Mouse (Mus musculus) midbrain, embryonic 11.5 days (tissue): ENCODE measurements at regions not wholly inside any gene's neighbourhood (a gene's known extent, or its start where the extent isn't known, plus 50 kb on each side); places are given as distances from the start of the nearest gene placed in this dataset.
A peak's percentile ranks its signal among the peaks of the same experiment; 100 is the strongest.

Source experiments
- ATAC-seq: fragments of 200-750 bp; cut with Nextera tagmentation; 2 replicates; pipeline ENCODE4 v1.8.0; 2017; ENCODE audit warnings: moderate TSS enrichment, moderate library complexity; ENCODE audit not compliant: low FRiP score
- DNase-seq: peaks from one replicate; pipeline ENCODE4 v3.0.0; 2015; ENCODE audit warnings: low spot score; ENCODE audit errors: missing footprints
- H3K27ac ChIP-seq: fragments of 300-500 bp; sonication (generic); 2 replicates; pipeline ENCODE4 v1.5.1; 2014; ENCODE audit warnings: low read depth, low read length
- H3K27me3 ChIP-seq: fragments of 300-500 bp; sonication (generic); 2 replicates; pipeline ENCODE4 v1.6.1; 2014; ENCODE audit warnings: mild to moderate bottlenecking, low read length, moderate library complexity, mixed read lengths; ENCODE audit not compliant: control insufficient read depth, insufficient read depth
- H3K36me3 ChIP-seq: fragments of 300-500 bp; sonication (generic); 2 replicates; pipeline ENCODE4 v1.6.1; 2014; ENCODE audit warnings: mild to moderate bottlenecking, low read length, moderate library complexity, mixed read lengths; ENCODE audit not compliant: control insufficient read depth, insufficient read depth
- H3K4me1 ChIP-seq: fragments of 300-500 bp; sonication (generic); 2 replicates; pipeline ENCODE4 v1.6.1; 2014; ENCODE audit warnings: low read length; ENCODE audit not compliant: control insufficient read depth, insufficient read depth
- H3K4me2 ChIP-seq: fragments of 300-500 bp; sonication (generic); 2 replicates; pipeline ENCODE4 v1.6.1; 2014; ENCODE audit warnings: mild to moderate bottlenecking, moderate library complexity
- H3K4me3 ChIP-seq: fragments of 300-500 bp; sonication (generic); 2 replicates; pipeline ENCODE4 v1.5.1; 2014; ENCODE audit warnings: low read depth, low read length
- H3K9ac ChIP-seq: fragments of 300-500 bp; sonication (generic); 2 replicates; pipeline ENCODE4 v1.6.1; 2014; ENCODE audit warnings: low read length
- H3K9me3 ChIP-seq: fragments of 300-500 bp; sonication (generic); 2 replicates; pipeline ENCODE4 v1.6.1; 2016; ENCODE audit warnings: low read length; ENCODE audit not compliant: control insufficient read depth
- WGBS: fragments of 180-500 bp; shearing (Covaris S2); extraction: QIAGEN DNeasy Blood & Tissue Kit; methylation state at CpG from one replicate; pipeline ENCODE4 v1.1.7; 2014; 5-methylcytosine and 5-hydroxymethylcytosine counted together

- WGBS, result 88% methylated on average over 9 of the region's 9 CpGs
- Histone ChIP-seq H3K27me3 (no peaks in the 10 kb centered on the region), H3K4me3 (no peak overlapping the region), H3K4me1 (no peaks in the 10 kb centered on the region), H3K9ac (no peak overlapping the region), H3K27ac (no peak overlapping the region), H3K9me3 (no peaks in the 10 kb centered on the region), H3K4me2 (no peak overlapping the region), H3K36me3 (no peaks in the 10 kb centered on the region)
- no peak for ATAC-seq
- DNase-seq, result no peak
Measured at GRCm38 (mm10) chr10:18907276-18907960, 62.6 kb downstream of the Perp start.

DNA sequence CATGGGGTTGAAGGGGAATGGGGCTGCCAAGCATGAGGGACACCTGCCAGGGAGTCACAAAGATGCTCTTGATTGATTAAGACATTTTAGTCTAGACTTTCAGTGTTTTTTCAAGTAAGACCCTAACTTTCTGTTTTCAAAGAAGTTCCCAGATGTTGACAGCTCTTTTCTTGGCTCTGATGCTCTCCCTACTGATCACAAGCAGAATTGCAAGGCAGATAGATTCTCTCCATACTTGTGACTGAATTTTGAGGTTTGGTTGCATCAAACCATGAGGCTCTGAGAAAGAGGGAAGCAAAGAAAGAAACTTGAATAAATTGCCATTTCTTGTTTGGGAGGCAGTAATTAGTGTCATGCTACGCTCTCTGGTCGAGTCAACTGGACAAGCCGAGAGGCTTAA lies 64.5 kb downstream of the Perp start:
- no peaks in the 10 kb centered on the region for H3K4me1 ChIP-seq
- H3K27me3 ChIP-seq, result no peaks in the 10 kb centered on the region
- H3K4me2 ChIP-seq, result no peak overlapping the region
- DNase-seq, result no peak
- no peaks in the 10 kb centered on the region for H3K9me3 ChIP-seq
- WGBS, result 80% methylated on average over 3 of the region's 3 CpGs
- H3K27ac ChIP-seq, result no peak overlapping the region
- H3K9ac ChIP-seq, result no peak overlapping the region
- no peak overlapping the region for H3K4me3 ChIP-seq
- ATAC-seq, result no peak
- H3K36me3 ChIP-seq, result no peaks in the 10 kb centered on the region

GRCm38 (mm10) chr10:18910898-18911297 lies 66.1 kb downstream of the Perp start:
- H3K9ac ChIP-seq, result no peak overlapping the region
- H3K4me3 ChIP-seq, result no peak overlapping the region
- H3K36me3 ChIP-seq, result no peaks in the 10 kb centered on the region
- no peaks in the 10 kb centered on the region for H3K9me3 ChIP-seq
- H3K4me1 ChIP-seq, result no peaks in the 10 kb centered on the region
- 9% methylated on average over 2 of the region's 2 CpGs for WGBS
- no peak overlapping the region for H3K4me2 ChIP-seq
- H3K27ac ChIP-seq, result no peak overlapping the region
- no peak for DNase-seq
- no peaks in the 10 kb centered on the region for H3K27me3 ChIP-seq
- ATAC-seq, result no peak

- DNase-seq, result peak; percentile 86
- ATAC-seq, result no peak
Measured at GRCm38 (mm10) chr10:18917120-18917616, 72.3 kb downstream of the Perp start.

GRCm38 (mm10) chr10:18923088-18923821 lies 78.4 kb downstream of the Perp start:
- 81% methylated on average over 3 of the region's 3 CpGs for WGBS
- ATAC-seq (no peak), DNase-seq (no peak)
- H3K27ac ChIP-seq, result no peak overlapping the region
- H3K4me3 ChIP-seq, result no peak overlapping the region
- no peaks in the 10 kb centered on the region for H3K4me1 ChIP-seq
- no peak overlapping the region for H3K4me2 ChIP-seq
- no peaks in the 10 kb centered on the region for H3K36me3 ChIP-seq
- H3K9me3 ChIP-seq, result no peaks in the 10 kb centered on the region
- no peak overlapping the region for H3K9ac ChIP-seq
- H3K27me3 ChIP-seq, result no peaks in the 10 kb centered on the region

More at GRCm38 (mm10) chr10:18917120-18917616, 72.3 kb downstream of the Perp start:
- Histone ChIP-seq H3K4me1 (no peaks in the 10 kb centered on the region), H3K27me3 (no peaks in the 10 kb centered on the region), H3K9ac (no peak overlapping the region), H3K27ac (no peak overlapping the region), H3K36me3 (no peaks in the 10 kb centered on the region), H3K9me3 (no peaks in the 10 kb centered on the region), H3K4me3 (no peak overlapping the region), H3K4me2 (no peak overlapping the region)
- 77% methylated on average over 6 of the region's 6 CpGs for WGBS

DNA sequence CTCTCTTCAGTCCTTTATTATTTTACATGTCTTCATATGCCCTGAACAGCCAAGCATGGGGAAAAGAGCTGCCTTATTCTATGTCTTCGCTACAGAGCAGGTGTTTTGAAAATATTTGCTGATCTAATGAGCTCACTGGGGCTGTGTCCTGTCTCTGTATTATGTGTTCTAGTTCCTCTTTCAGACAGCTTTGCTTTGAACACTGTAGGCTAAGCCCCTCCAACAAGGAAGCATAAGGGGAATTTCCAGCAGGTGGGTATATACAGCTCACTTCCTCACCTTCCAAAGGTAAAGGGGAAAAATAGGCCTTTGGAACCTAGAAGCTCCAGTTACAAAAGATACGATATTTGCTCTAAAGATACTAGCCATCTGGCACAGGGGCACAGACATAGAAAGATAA lies 83.0 kb downstream of the Perp start:
- Histone ChIP-seq H3K4me3 (no peak overlapping the region), H3K27me3 (no peaks in the 10 kb centered on the region), H3K27ac (no peak overlapping the region), H3K9me3 (no peaks in the 10 kb centered on the region), H3K9ac (no peak overlapping the region), H3K4me1 (no peaks in the 10 kb centered on the region), H3K36me3 (no peaks in the 10 kb centered on the region), H3K4me2 (no peak overlapping the region)
- no peak for DNase-seq
- ATAC-seq, result no peak
- 87% methylated on average over 2 of the region's 2 CpGs for WGBS

- DNase-seq, result no peak
- H3K36me3 ChIP-seq, result no peaks in the 10 kb centered on the region
- H3K27me3 ChIP-seq, result no peaks in the 10 kb centered on the region
- no peak overlapping the region for H3K4me2 ChIP-seq
- no peaks in the 10 kb centered on the region for H3K9me3 ChIP-seq
- H3K27ac ChIP-seq, result no peak overlapping the region
- no peak overlapping the region for H3K4me3 ChIP-seq
- WGBS, result 82% methylated on average over 2 of the region's 2 CpGs
- no peaks in the 10 kb centered on the region for H3K4me1 ChIP-seq
- no peak for ATAC-seq
- H3K9ac ChIP-seq, result no peak overlapping the region
Measured at GRCm38 (mm10) chr10:18931344-18931743, 84.1 kb downstream of the Tnfaip3 start.

DNA sequence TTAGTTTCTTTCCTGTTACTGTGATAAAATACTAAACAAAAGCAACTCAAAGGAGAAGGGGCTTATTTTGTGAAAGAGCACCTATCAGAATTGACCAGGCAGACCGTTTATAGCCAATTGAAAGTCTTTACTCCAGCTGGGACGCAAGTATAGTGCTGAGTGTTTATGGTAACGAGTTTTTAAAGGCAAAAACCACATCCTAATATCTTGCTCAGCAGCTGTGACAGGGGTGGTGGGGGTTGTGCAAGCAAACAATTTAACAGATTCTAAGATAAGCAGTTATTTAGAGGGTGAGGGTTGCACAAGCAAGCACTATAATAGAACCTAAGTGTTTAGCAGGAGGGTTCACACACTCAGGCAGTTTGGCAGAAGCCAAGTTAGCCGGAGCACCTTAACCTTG lies 74.0 kb downstream of the Tnfaip3 start:
- 84% methylated on average over 4 of the region's 4 CpGs for WGBS
- ATAC-seq (no peak), DNase-seq (no peak)
- H3K4me3 ChIP-seq, result no peak overlapping the region
- no peaks in the 10 kb centered on the region for H3K4me1 ChIP-seq
- H3K27me3 ChIP-seq, result no peaks in the 10 kb centered on the region
- no peak overlapping the region for H3K9ac ChIP-seq
- no peak overlapping the region for H3K27ac ChIP-seq
- H3K4me2 ChIP-seq, result no peak overlapping the region
- H3K36me3 ChIP-seq, result no peaks in the 10 kb centered on the region
- no peaks in the 10 kb centered on the region for H3K9me3 ChIP-seq

DNA sequence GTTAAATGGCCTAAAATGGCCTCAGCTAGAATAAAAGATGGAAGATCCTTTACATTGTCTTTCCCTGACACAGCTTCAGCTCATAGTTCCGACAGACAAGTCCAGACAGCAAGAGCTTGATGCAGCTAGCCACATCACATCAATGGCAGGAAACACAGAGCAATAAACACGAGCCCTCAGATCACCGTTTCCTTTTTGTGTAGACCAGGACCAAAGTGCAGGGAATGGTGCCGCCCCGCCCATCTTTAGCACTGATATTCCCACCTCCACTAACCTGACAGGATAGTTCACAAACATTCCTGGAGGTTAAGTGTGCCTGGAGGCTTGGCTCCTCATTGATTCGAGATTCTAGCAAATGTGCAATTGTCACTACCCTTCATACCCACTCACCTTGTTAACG lies 73.5 kb downstream of the Tnfaip3 start:
- no peak overlapping the region for H3K9ac ChIP-seq
- no peaks in the 10 kb centered on the region for H3K27me3 ChIP-seq
- H3K4me2 ChIP-seq, result no peak overlapping the region
- WGBS, result 83% methylated on average over 7 of the region's 7 CpGs
- no peak overlapping the region for H3K27ac ChIP-seq
- ATAC-seq, result no peak
- no peaks in the 10 kb centered on the region for H3K9me3 ChIP-seq
- DNase-seq, result no peak
- H3K4me1 ChIP-seq, result no peaks in the 10 kb centered on the region
- no peaks in the 10 kb centered on the region for H3K36me3 ChIP-seq
- H3K4me3 ChIP-seq, result no peak overlapping the region
